Mouse (Mus musculus) sigmoid colon, adult 10 weeks (tissue): Measurements from ENCODE around the gene Raver2. TPM values are rescaled to one million over a fixed set of nuclear protein-coding genes. Genes with fewer than 3 reads are reported as not detected.

Experiments
- polyA plus RNA-seq: library from polyadenylated mRNA; stranded (reverse); fragments of 350-450 nt; fragmentation: Illumina TruSeq; extraction: RNeasy Lipid Tissue Mini Kit (QIAGEN cat#74804); gene quantifications from one replicate; pipeline ENCODE4 v1.2.3, GENCODE M21; 2014; ENCODE audit warnings: low read depth, low replicate concordance

Raver2 gene
- polyA plus RNA-seq = 2.8 TPM

GRCm38 (mm10) chr4:101068786-101069153 lies at the start of gene Raver2:
TSS of gene Raver2 (plus strand) at chr4:101068983.

GRCm38 (mm10) chr4:101020596-101020995 lies 48.2 kb upstream of the Raver2 start, which contains the start of gene Gm10577:
TSS of gene Gm10577 (minus strand) at chr4:101020696.

Other genes with a start within 250 kb of the Raver2 start
- gene Gm10577, start 48.3 kb upstream of the Raver2 start, polyA plus RNA-seq = not detected
- 124 TPM for gene Jak1, start 196.3 kb downstream of the Raver2 start, polyA plus RNA-seq